Mouse (Mus musculus) lung, postnatal 14 days (tissue): ENCODE measurements around the gene Ppm1a.

Experiments
- DNase-seq: peaks from one replicate; pipeline ENCODE4 v3.0.0; 2021

Ppm1a gene

GRCm38 (mm10) chr12:72828846-72829556 is 71.7 kb downstream of the Ppm1a start:
- DNase-seq: no peak

- DNase-seq: no peak
Measured at GRCm38 (mm10) chr12:72829777-72830176, 72.5 kb downstream of the Ppm1a start.

DNA sequence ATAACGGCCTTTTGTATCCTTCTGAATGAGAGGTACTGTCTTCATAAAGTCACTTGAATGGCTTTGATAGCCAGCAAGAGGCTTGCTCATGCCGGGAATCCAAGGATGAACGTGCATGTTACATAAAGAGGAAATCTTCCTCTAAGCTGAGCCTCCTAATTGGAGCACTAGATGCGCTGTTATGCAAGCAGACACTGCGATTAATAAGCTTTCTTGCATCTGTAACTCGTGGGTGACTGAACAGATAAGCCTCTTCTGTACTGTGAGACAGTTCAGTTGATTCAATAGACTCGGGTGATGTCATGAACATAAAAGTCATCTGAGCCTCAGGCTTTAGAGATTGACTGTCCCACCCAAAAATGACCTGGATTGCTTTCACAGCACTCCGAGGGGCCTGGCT is 73.1 kb downstream of the Ppm1a start:
- no peak for DNase-seq

DNA sequence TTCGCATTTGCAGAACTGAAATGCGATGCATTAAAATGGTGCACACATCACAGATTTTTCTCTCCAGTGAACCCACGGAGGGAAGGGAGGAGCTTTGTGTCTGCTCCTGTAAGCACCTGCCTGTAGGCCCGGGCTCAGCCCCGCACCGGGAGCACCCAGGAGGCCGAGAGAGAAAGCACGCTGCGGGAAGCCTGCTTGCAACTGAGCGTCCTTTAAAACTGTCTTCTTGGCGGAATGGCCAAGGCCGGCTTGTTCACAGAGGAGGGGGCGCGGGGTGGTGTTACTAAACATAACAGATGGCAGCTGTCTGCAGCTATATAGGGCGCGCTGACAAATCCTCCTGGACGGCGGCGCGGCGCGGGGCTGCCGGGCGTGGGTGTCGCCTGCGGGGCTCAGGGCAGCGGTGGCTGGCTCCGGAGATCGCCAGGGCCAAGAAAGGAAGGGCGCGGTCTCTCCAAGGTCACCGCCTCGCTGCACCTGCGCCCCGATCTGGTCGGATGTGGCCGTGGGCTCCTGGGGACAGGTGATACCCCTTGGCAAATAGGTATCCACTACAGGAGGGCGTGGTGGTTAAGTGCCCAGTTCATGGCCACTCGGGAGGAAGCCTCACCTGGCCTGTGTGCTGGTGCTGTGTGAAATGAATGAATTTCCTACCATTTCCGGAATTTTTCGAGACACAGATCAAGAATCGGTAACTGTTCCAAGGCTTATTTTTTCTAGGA is 74.6 kb downstream of the Ppm1a start:
- DNase-seq: no peak

- peak; percentile 21 for DNase-seq
Measured at GRCm38 (mm10) chr12:72834773-72835517, 77.7 kb downstream of the Ppm1a start.

GRCm38 (mm10) chr12:72835518-72836015 is 78.3 kb downstream of the Ppm1a start:
- no peak for DNase-seq

DNA sequence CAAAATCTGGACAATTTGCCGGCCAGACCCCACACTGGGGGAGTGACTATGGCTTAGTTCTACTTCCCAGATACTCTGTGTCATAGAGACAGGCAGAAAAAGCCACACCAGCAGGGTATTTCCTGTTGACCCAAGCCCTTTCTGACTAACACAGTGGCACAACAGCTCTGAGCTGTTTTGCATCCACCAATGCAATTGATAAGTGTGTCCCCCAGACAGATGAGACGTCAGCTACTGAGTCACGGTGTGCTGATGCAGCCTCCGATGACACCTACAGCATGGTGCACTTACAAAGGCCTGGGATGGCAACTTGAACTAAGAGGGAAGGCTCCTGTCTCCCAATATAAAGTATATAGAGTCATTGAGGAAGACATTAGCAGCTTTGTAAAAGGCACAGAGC is 80.0 kb downstream of the Ppm1a start:
- no peak for DNase-seq

DNA sequence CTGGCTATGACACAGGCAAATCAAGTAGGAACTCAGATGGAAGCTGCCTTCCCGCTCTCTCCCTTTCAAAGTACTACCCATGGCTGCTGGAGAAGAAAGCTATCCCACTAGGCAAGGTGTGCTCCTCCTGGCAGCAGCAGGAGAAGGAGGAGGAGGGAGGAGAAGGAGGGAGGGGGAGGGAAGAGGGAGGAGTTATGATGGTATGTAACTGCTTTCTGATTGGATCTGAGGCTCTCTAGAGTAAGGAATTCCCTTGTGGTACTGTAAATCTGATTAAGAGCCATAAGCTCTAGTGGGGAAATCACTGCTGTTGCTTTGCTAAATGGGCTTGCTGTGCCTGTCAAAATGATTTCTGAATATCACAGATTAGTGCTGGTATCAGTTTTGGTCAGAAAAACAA is 84.2 kb downstream of the Ppm1a start:
- DNase-seq: no peak

DNA sequence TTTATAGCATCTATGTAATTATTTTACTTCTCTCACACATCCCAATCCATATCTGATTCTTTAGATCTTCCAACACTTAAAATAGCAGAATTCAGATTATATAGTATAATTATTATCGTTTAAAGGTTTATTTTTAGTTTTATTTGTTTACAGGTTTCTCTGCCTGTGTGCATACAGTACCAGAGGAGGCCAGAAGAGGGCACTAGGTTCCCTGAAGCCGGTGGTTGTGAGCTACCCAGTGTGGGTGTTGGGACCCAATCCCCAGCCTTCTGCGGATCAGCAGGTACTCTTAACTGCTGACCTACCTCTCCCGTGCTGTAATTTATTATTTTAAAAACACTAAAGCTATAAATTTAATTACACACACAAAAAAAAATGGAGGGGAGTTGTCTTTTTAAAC is 85.9 kb downstream of the Ppm1a start:
- no peak for DNase-seq

DNA sequence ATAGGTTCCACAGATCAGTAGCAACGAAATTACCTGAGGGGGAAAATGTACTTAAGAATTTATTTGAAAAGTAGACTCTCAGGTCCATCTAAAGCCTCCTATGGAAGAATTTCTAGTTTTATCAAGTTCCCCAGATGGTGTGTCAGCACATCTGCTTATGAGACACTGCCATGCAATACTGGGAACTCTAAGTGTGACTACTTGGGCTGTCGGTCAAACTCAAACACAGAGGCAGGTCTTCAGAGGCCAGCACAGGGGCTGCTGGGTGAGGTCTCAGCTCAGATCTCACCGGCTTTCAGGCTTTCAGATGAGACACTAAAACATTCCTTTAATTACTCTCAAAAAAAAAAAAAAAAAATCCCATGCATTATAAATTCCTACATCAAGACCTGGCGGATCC is 86.3 kb downstream of the Ppm1a start:
- no peak for DNase-seq

GRCm38 (mm10) chr12:72843973-72844620 is 86.8 kb downstream of the Ppm1a start:
- DNase-seq: peak; percentile 77

DNA sequence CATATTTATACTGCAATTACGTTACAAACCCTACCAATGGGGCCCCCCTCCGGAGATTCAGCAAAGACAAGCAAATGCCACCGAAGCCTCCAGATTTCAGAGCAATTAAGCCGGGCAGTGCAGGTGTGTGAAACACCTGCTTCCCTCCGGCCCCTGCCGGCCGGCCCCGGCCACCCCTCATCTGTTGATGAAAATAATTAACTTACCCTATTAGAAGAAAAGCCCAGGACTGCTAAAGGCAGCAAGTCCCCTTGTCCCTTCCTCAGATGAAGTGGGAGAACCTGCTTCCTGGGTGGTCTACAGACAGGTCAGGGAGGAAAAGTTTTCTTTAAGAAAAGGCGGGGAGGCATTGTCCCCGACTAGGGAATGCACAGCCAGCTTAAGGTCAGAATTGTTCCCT is 88.7 kb downstream of the Ppm1a start:
- no peak for DNase-seq

- peak; percentile 63 for DNase-seq
Measured at GRCm38 (mm10) chr12:72847725-72848124, 90.5 kb downstream of the Ppm1a start.
